Mouse (Mus musculus) thymus, adult 2 months (tissue): Measurements from ENCODE around the gene Tex101.

ENCODE experiments used
- CTCF ChIP-seq: fragments of 200-500 bp; IDR thresholded peaks from 2 replicates; pipeline ENCODE4 v1.5.1; 2012; ENCODE audit warnings: mild to moderate bottlenecking, control low read depth, low read length, moderate library complexity, borderline replicate concordance; ENCODE audit not compliant: control insufficient read depth, poor library complexity, insufficient read depth; ENCODE audit errors: extremely low read depth
- POLR2A ChIP-seq: fragments of 200-500 bp; IDR thresholded peaks from 2 replicates; pipeline ENCODE4 v1.6.1; 2012; ENCODE audit warnings: mild to moderate bottlenecking, low read length, control low read depth, moderate library complexity; ENCODE audit not compliant: control insufficient read depth, poor library complexity, insufficient read depth; ENCODE audit errors: extremely low read depth

DNA sequence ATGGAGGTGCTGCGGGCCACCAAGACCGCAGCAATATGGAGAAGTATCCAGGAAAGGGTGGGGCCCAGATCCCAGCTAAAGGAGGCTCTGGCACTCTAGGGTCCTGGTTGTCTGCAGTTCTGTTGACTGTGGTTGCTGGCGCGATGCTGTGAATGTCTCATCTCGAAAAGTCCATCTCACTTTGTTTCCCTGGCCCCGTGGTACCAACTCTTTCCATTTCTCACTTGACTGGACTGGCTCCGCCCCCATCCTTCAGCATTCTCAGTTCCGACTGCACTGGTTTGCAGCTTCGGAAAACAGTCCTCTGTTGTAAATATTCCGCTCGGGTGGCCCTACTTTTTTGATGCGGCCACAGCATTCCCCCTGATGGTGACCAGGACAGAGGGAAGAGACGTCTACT is 36.0 kb downstream of the Tex101 start:
- TF ChIP-seq POLR2A (no peak), CTCF (no peak)
